Mouse (Mus musculus): ENCODE data around the gene Mfrp. TPM values are rescaled to one million over a fixed set of nuclear protein-coding genes. Genes with fewer than 3 reads are reported as not detected.

The Mfrp gene
- polyA plus RNA-seq, 1 experiment from 2014 or later = 0.08 TPM

DNA sequence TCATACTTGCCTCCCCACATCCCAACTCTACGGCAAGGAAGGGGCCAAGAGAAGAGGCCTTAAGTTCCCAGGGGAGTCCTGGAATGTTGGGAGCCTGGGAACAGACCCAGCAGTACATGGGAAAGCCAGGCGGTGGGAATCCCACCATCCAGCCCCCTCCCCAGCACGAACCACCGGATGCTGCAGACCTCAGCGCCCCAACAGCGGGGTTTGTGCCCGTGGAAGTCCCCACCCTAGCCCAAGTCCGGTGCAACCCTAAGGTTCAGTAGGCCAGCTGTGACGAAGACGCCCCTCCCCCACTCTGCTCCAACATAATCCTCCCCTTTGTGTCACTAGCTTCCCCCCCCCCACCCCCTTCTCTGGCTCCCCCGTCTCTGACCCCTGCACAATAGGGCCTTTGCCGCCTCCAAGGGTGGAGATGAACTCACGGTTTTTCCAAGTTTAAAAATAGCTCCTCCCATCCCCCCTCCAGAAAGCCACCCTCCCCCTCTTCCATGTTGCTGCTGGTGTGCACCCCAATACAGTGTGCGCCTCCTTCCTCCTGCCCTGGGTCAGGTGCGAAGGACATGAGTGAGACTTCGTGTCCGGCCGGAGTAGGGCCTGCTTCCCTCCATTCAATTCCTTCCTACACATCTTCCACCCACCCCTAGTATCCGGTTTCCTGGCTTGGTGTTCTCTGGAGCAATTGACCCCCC, 29.2 kb downstream of the Mfrp start:
- no peaks in the 10 kb centered on the region for H3K36me3 ChIP-seq (ENCODE audit: control insufficient read depth, insufficient read depth, low read length)
- peaks cover 43% of the 10 kb centered on the region for H3K4me1 ChIP-seq (ENCODE audit: control insufficient read depth, insufficient read depth, low read length)
- H3K4me2 ChIP-seq (ENCODE audit: low read depth, low read length) = peak overlapping the region; percentile 70
- ATAC-seq (ENCODE audit: insufficient read depth, low FRiP score) = peak; percentile 25
- H3K9me3 ChIP-seq (replicated peaks; ENCODE audit: control insufficient read depth, low read length) = no peaks in the 10 kb centered on the region
- 21% methylated on average over 19 of the region's 19 CpGs for WGBS
- no peaks in the 10 kb centered on the region for H3K27me3 ChIP-seq (ENCODE audit: control insufficient read depth, insufficient read depth, low read length)
- H3K9ac ChIP-seq (ENCODE audit: low read length) = peak overlapping the region; percentile 74
- H3K27ac ChIP-seq (ENCODE audit: low read length) = peak overlapping the region; percentile 95
- peak overlapping the region; percentile 45 for H3K4me3 ChIP-seq (replicated peaks; ENCODE audit: low read length)

- H3K36me3 ChIP-seq (ENCODE audit: control insufficient read depth, insufficient read depth, low read length) = no peaks in the 10 kb centered on the region
- H3K4me2 ChIP-seq (ENCODE audit: low read depth, low read length) = 0 out of 2 replicates have a peak overlapping the region, but pooled peaks have one; percentile 10
- no peaks in the 10 kb centered on the region for H3K9me3 ChIP-seq (replicated peaks; ENCODE audit: control insufficient read depth, low read length)
- no peak overlapping the region for H3K4me3 ChIP-seq (replicated peaks; ENCODE audit: low read length)
- WGBS = 55% methylated on average over 7 of the region's 7 CpGs
- no peaks in the 10 kb centered on the region for H3K27me3 ChIP-seq (ENCODE audit: control insufficient read depth, insufficient read depth, low read length)
- ATAC-seq (ENCODE audit: insufficient read depth, low FRiP score) = no peak
- peaks cover 44% of the 10 kb centered on the region for H3K4me1 ChIP-seq (ENCODE audit: control insufficient read depth, insufficient read depth, low read length)
- peak overlapping the region; percentile 95 for H3K27ac ChIP-seq (ENCODE audit: low read length)
- H3K9ac ChIP-seq (ENCODE audit: low read length) = 0 out of 2 replicates have a peak overlapping the region, but pooled peaks have one; percentile 19
Observed at GRCm38 (mm10) chr9:44131276-44131590, 29.7 kb downstream of the Mfrp start.

DNA sequence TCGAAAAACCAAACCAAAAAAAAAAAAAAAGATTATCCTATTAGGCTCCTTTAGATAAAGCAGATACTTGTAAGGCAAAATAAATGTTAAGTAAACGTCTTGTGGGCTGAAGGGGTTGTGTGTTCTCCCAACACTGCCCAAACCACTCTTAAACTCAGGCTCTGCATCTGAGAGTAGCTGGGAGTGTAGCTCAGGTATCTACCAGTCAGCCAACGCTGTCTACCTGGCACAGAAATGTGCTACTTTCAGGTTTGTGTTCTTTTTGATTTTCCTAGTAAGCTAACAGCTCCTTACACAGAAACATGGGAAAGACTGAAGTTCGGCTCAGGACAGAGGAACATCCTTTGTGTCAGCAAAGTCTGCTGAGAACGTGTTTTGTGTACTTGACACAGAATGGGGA, 30.7 kb downstream of the Mfrp start:
- Histone ChIP-seq H3K9ac (ENCODE audit: low read length) (no peak overlapping the region), H3K4me2 (ENCODE audit: low read depth, low read length) (no peak overlapping the region), H3K27ac (ENCODE audit: low read length) (no peak overlapping the region; the same call in 1 of the 2 replicates), H3K4me1 (ENCODE audit: control insufficient read depth, insufficient read depth, low read length) (peaks cover 43% of the 10 kb centered on the region), H3K9me3 (replicated peaks; ENCODE audit: control insufficient read depth, low read length) (no peaks in the 10 kb centered on the region), H3K4me3 (replicated peaks; ENCODE audit: low read length) (no peak overlapping the region), H3K27me3 (ENCODE audit: control insufficient read depth, insufficient read depth, low read length) (no peaks in the 10 kb centered on the region), H3K36me3 (ENCODE audit: control insufficient read depth, insufficient read depth, low read length) (no peaks in the 10 kb centered on the region)
- ATAC-seq (ENCODE audit: insufficient read depth, low FRiP score) = no peak
- WGBS = 63% methylated on average over 5 of the region's 5 CpGs

GRCm38 (mm10) chr9:44133287-44133686, 31.8 kb downstream of the Mfrp start:
- no peaks in the 10 kb centered on the region for H3K9me3 ChIP-seq (replicated peaks; ENCODE audit: control insufficient read depth, low read length)
- H3K36me3 ChIP-seq (ENCODE audit: control insufficient read depth, insufficient read depth, low read length) = no peaks in the 10 kb centered on the region
- peaks cover 43% of the 10 kb centered on the region for H3K4me1 ChIP-seq (ENCODE audit: control insufficient read depth, insufficient read depth, low read length)
- no peaks in the 10 kb centered on the region for H3K27me3 ChIP-seq (ENCODE audit: control insufficient read depth, insufficient read depth, low read length)
- peak overlapping the region; percentile 89 for H3K4me2 ChIP-seq (ENCODE audit: low read depth, low read length)
- peak overlapping the region; percentile 90 for H3K27ac ChIP-seq (ENCODE audit: low read length)
- peak overlapping the region; percentile 63 for H3K4me3 ChIP-seq (replicated peaks; ENCODE audit: low read length)
- WGBS = 7% methylated on average over 2 of the region's 2 CpGs
- H3K9ac ChIP-seq (ENCODE audit: low read length) = no peak overlapping the region; the same call in 1 of the 2 replicates
- no peak for ATAC-seq (ENCODE audit: insufficient read depth, low FRiP score)

DNA sequence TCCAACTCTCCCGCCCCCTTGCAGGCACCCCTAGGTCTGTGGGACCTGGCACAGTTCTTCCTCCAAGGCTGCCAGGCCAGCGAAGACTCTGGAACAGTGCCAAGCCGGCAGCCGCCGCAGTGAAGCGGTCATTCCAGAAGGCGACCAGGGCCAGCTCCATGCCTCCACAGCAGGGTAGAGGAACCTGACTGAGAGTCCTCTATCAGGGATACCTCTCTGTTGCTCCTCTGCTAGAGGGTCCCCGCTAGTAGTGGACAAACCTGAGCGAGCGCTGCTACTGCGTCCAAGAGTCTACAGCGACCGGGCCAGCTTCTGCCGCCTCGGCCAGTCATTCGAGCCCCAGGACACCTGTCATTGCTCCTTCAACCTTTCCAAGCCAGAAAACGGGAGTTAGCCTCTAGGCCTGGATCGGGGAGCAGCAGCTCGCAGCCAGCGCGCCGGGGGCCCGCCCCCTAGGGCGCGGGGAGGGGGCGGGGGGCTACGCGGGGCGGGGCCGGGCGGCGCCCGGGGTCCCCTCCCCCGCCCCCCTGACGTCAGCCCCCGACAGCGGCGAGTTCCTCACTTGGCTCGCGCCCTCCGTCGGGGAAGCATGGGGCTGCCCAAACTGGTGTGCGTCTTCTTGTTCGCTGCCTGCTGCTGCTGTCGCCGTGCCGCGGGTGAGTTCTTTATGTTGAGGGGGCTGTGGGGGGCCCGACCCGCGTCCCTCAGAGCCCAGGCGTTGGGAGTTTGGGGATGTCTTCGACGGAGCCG, 32.7 kb downstream of the Mfrp start, which contains the start of gene Mcam:
Gene Mcam (plus strand): TSS at position 369 of the 750 bp plus-strand sequence.
- ATAC-seq (ENCODE audit: insufficient read depth, low FRiP score) = peak; percentile 68; the same call in 1 of the 2 replicates
- WGBS = 1% methylated on average over 52 of the region's 55 CpGs
- Histone ChIP-seq H3K9ac (ENCODE audit: low read length) (peak within 1 kb of the TSS; percentile 77), H3K27ac (ENCODE audit: low read length) (peak within 1 kb of the TSS; percentile 90), H3K4me1 (ENCODE audit: control insufficient read depth, insufficient read depth, low read length) (peaks cover 37% of the 10 kb centered on the region), H3K27me3 (ENCODE audit: control insufficient read depth, insufficient read depth, low read length) (no peaks in the 10 kb centered on the region), H3K4me2 (ENCODE audit: low read depth, low read length) (peak within 1 kb of the TSS; percentile 89), H3K36me3 (ENCODE audit: control insufficient read depth, insufficient read depth, low read length) (no peaks in the 10 kb centered on the region), H3K9me3 (replicated peaks; ENCODE audit: control insufficient read depth, low read length) (no peaks in the 10 kb centered on the region), H3K4me3 (replicated peaks; ENCODE audit: low read length) (peak within 1 kb of the TSS; percentile 63)

GRCm38 (mm10) chr9:44134851-44135730, 33.6 kb downstream of the Mfrp start:
- H3K27ac ChIP-seq (ENCODE audit: low read length) = peak overlapping the region; percentile 81
- WGBS = 2% methylated on average over 49 of the region's 49 CpGs
- H3K9ac ChIP-seq (ENCODE audit: low read length) = peak overlapping the region; percentile 77
- no peaks in the 10 kb centered on the region for H3K27me3 ChIP-seq (ENCODE audit: control insufficient read depth, insufficient read depth, low read length)
- ATAC-seq (ENCODE audit: insufficient read depth, low FRiP score) = peak; percentile 4; the same call in 1 of the 2 replicates
- no peaks in the 10 kb centered on the region for H3K9me3 ChIP-seq (replicated peaks; ENCODE audit: control insufficient read depth, low read length)
- peak overlapping the region; percentile 63 for H3K4me3 ChIP-seq (replicated peaks; ENCODE audit: low read length)
- H3K36me3 ChIP-seq (ENCODE audit: control insufficient read depth, insufficient read depth, low read length) = no peaks in the 10 kb centered on the region
- H3K4me1 ChIP-seq (ENCODE audit: control insufficient read depth, insufficient read depth, low read length) = peaks cover 31% of the 10 kb centered on the region
- peak overlapping the region; percentile 89 for H3K4me2 ChIP-seq (ENCODE audit: low read depth, low read length)

DNA sequence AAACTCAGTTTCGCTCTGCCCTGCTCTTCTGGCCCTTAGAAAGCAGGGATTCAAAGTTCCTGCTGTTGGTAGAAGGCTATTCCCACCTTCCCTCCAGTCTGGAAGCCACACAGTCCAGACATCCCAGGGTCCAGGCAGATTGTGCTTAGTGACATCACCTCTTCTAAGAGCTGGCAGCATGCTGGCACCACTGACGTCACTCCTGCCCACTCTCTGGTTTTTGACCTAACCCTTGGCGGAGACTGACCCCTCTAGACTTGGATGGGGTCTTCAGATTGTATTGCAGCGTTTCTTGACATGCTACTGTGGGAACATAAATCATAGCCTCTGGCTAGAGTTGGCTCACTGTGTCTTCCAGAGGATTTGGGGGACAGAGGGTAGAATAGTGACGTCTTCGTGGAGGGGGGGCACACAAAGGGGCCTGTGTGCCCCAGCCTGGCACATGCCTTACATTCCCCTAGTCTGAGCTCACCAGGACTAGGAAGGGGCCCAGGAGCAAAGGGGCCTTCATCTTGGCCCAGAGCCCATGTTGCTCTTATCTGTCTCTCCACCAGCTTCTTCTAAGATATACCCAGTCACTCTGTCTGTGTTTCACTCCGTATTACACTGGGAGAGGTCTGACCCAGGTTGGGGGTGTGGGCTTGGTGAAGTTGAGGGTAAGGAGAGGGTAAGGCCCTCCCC, 34.3 kb downstream of the Mfrp start:
- Histone ChIP-seq H3K4me2 (ENCODE audit: low read depth, low read length) (peak overlapping the region; percentile 89), H3K27ac (ENCODE audit: low read length) (peak overlapping the region; percentile 81), H3K9me3 (replicated peaks; ENCODE audit: control insufficient read depth, low read length) (no peaks in the 10 kb centered on the region), H3K9ac (ENCODE audit: low read length) (peak overlapping the region; percentile 77), H3K4me3 (replicated peaks; ENCODE audit: low read length) (peak overlapping the region; percentile 63), H3K36me3 (ENCODE audit: control insufficient read depth, insufficient read depth, low read length) (no peaks in the 10 kb centered on the region), H3K27me3 (ENCODE audit: control insufficient read depth, insufficient read depth, low read length) (no peaks in the 10 kb centered on the region), H3K4me1 (ENCODE audit: control insufficient read depth, insufficient read depth, low read length) (peaks cover 25% of the 10 kb centered on the region)
- ATAC-seq (ENCODE audit: insufficient read depth, low FRiP score) = 0 out of 2 replicates have a peak, but pooled peaks have one; percentile 1
- WGBS = 45% methylated on average over 7 of the region's 7 CpGs

- WGBS = 50% methylated on average over 4 of the region's 4 CpGs
- ATAC-seq (ENCODE audit: insufficient read depth, low FRiP score) = no peak
- peaks cover 25% of the 10 kb centered on the region for H3K4me1 ChIP-seq (ENCODE audit: control insufficient read depth, insufficient read depth, low read length)
- H3K9ac ChIP-seq (ENCODE audit: low read length) = no peak overlapping the region
- H3K4me2 ChIP-seq (ENCODE audit: low read depth, low read length) = no peak overlapping the region
- no peaks in the 10 kb centered on the region for H3K9me3 ChIP-seq (replicated peaks; ENCODE audit: control insufficient read depth, low read length)
- no peaks in the 10 kb centered on the region for H3K36me3 ChIP-seq (ENCODE audit: control insufficient read depth, insufficient read depth, low read length)
- H3K4me3 ChIP-seq (replicated peaks; ENCODE audit: low read length) = no peak overlapping the region
- H3K27me3 ChIP-seq (ENCODE audit: control insufficient read depth, insufficient read depth, low read length) = no peaks in the 10 kb centered on the region
- H3K27ac ChIP-seq (ENCODE audit: low read length) = no peak overlapping the region
Observed at GRCm38 (mm10) chr9:44137846-44138245, 36.3 kb downstream of the Mfrp start.
